Mouse (Mus musculus): ENCODE results near the gene Slc30a6.

DNA sequence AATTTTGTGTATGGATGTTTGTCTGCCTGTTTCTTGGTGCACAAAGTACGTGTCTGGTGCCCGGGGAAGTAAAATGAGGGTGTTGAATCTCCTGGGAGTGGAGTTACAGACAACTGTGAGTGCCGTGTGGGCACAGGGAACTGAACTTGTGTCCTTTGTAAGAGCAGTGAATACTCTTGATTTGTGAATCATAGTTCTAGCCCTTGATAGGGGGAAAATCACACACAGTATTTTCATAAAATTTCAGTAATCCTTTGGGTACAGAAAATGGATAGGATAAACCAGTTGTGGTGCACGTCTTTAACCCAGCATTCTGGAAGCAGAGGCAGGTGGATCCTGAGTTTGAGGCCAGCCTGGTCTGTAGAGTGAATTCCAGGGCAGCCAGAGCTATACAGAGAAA, 1.4 kb downstream of the Slc30a6 start:
- TF ChIP-seq POLR2A (IDR thresholded peaks at IDR 0.05; ENCODE audit: low read depth, low read length) (no peak), CTCF (conservative IDR thresholded peaks at IDR 0.05; ENCODE audit: insufficient read depth, insufficient read length, low read depth, low read length) (no peak)
